Mouse (Mus musculus): ENCODE results near the gene Lpgat1.

DNA sequence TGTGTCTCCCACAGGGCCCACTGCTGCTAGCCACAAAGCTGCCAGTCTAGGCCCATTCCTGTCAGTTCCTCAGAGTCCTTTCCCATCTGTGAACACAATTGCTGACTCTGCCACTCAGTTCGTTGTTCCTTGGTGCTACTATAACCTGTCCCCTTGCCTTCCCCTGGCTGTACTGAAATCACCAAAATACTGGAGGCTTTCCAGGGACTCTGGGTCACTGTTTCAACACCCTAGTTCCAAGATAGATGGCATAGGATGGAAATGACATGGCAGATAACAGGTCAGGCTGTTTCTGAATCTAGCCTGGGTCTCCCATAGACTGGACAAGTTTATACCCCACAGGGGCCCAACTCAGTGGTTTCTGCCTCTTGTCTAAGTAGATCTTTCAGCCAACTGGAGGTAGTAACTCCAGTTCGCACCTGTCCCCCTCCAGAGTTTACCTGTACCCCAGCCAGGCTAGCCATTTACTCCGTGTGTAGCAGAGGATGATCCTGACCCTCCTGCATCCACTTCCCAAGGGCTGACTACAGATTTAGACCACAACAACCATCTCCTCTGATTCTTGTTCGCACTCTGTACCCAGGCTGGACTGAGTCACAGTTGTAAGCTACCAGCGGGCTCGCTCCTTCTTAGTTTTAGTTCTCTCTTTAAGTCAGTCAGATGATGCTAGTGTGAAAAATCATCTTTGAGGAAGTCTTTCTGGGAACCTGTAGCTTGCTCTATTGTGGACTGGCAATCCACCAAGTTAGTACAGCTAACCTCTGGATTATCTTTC, 23.1 kb downstream of the Lpgat1 start:
- no peak for TF ChIP-seq POLR2A (IDR thresholded peaks at IDR 0.05; ENCODE audit: low read depth, low read length)
- no peak for TF ChIP-seq CTCF (IDR thresholded peaks at IDR 0.05; ENCODE audit: extremely low read depth, insufficient read depth, insufficient read length, insufficient replicate concordance)

Measured in spleen, adult 2 months (tissue).